In genomic region chr10:82167777-82168176, GRCm38 (mm10) we compare ENCODE assay signal across 18 mouse cellular contexts. TPM values are rescaled to one million over a fixed set of nuclear protein-coding genes. Genes with fewer than 3 reads are reported as not detected.
DNase-seq lines count a peak whose midpoint lies in the region; TF ChIP-seq lines count a peak whose summit lies in the region.
"Had no signal": no experiment of that assay in that cellular context is flagged by ENCODE, and none has a peak within 500 bp of the region (broad histone marks: within the 10 kb centered on the region; RNA-seq: fewer than 3 reads in every experiment).

No protein-coding gene starts in this region.

- H3K9me3 ChIP-seq in megakaryocyte, embryonic 14.5 days, result peaks cover 10% of the 10 kb centered on the region

- peak overlapping the region; percentile 60 for H3K4me3 ChIP-seq in megakaryocyte, embryonic 14.5 days (replicated peaks)
- H3K4me3 ChIP-seq in layer of hippocampus, adult 2 months, result no peak overlapping the region
- H3K4me3 ChIP-seq: embryonic facial prominence, embryonic 10.5 days; erythroblast, embryonic 14.5 days; heart, embryonic 12.5 days; hindbrain, embryonic 10.5 days had no signal

- DNase-seq in 416B (ENCODE audit: low read depth), result peak; percentile 4
- peak; percentile 76 for DNase-seq in A20 (ENCODE audit: low read depth, low spot score)
- DNase-seq in MEL-GATA-1-ER (ENCODE audit: extremely low read depth, low read depth), result peak; percentile 19
- DNase-seq in ovary, postnatal 36 days (ENCODE audit: low spot score), result no peak
- no peak for DNase-seq in left cerebral cortex, adult 11 months (ENCODE audit: low spot score)
- DNase-seq in right cerebral cortex, adult 2 months (ENCODE audit: low spot score in 2 of 2), result no peak
- DNase-seq in layer of hippocampus, adult 2 months (ENCODE audit: low spot score in 2 of 2), result no peak
- DNase-seq: adrenal gland, postnatal 14 days; cerebellum, adult 11-12 months; cerebellum, adult 9-10 months; cerebellum, postnatal 25 days; gastrocnemius, postnatal 10 days had no signal

- H3K27me3 ChIP-seq in megakaryocyte, embryonic 14.5 days (replicated peaks), result no peaks in the 10 kb centered on the region
- H3K27me3 ChIP-seq: heart, embryonic 12.5 days had no signal

- no peak for TF ChIP-seq CTCF in layer of hippocampus, adult 2 months (conservative IDR thresholded peaks at IDR 0.05)

- no peaks in the 10 kb centered on the region for H3K36me3 ChIP-seq in megakaryocyte, embryonic 14.5 days (replicated peaks; ENCODE audit: low read length)
- H3K36me3 ChIP-seq: embryonic facial prominence, embryonic 10.5 days; heart, embryonic 12.5 days; hindbrain, embryonic 10.5 days had no signal

- H3K4me1 ChIP-seq in megakaryocyte, embryonic 14.5 days, result peaks cover 5% of the 10 kb centered on the region
- H3K4me1 ChIP-seq: embryonic facial prominence, embryonic 10.5 days; heart, embryonic 12.5 days; hindbrain, embryonic 10.5 days had no signal

- H3K27ac ChIP-seq in layer of hippocampus, adult 2 months, result no peak overlapping the region
- H3K27ac ChIP-seq: embryonic facial prominence, embryonic 10.5 days; hindbrain, embryonic 10.5 days; hindbrain, embryonic 14.5 days had no signal

RNA-seq across cellular contexts. Expression of gene AU041133, which starts 40.0 kb away (rescaled TPM):
- not detected in 2 replicates for polyA plus RNA-seq in megakaryocyte, embryonic 14.5 days (2012; ENCODE audit: insufficient read depth, low replicate concordance)
- total RNA-seq in layer of hippocampus, adult 2 months (2021), result 1 to 10 TPM; 8.8 to 9.7 TPM
- polyA plus RNA-seq: erythroblast, embryonic 14.5 days had no signal

Comparison
In these comparisons a context has a peak if more than half of its experiments do, and no peak if none do; other contexts are left out.
1. DNase-seq: peak in 416B (single experiment), A20 (single experiment) and MEL-GATA-1-ER (single experiment); none in ovary, postnatal 36 days (single experiment), left cerebral cortex, adult 11 months (single experiment), right cerebral cortex, adult 2 months (0 of 2) and layer of hippocampus, adult 2 months (0 of 2).